Mouse (Mus musculus) E14TG2a.4 (cell line): ENCODE results near the gene Etnk1.

Experiments
- H3K27me3 ChIP-seq: 2 replicates; pipeline ENCODE4 v1.6.1; 2014; ENCODE audit warnings: low read length, control low read depth; ENCODE audit not compliant: insufficient read depth
- H3K36me3 ChIP-seq: 2 replicates; pipeline ENCODE4 v1.6.1; 2014; ENCODE audit warnings: low read length, control low read depth; ENCODE audit not compliant: insufficient read depth
- H3K4me1 ChIP-seq: replicated peaks from 2 replicates; pipeline ENCODE4 v1.6.1; 2014; ENCODE audit warnings: low read depth, low read length, control low read depth
- H3K4me3 ChIP-seq: replicated peaks from 2 replicates; pipeline ENCODE4 v1.5.1; 2014; ENCODE audit warnings: mild to moderate bottlenecking, low read length
- H3K9me3 ChIP-seq: 2 replicates; pipeline ENCODE4 v1.6.1; 2014; ENCODE audit warnings: low read length, control low read depth
- CTCF ChIP-seq: conservative IDR thresholded peaks from 2 replicates; pipeline ENCODE4 v1.5.1; 2014; ENCODE audit warnings: low read length
- NANOG ChIP-seq: IDR thresholded peaks from 2 replicates; pipeline ENCODE4 v1.6.1; 2014; ENCODE audit warnings: borderline replicate concordance, low read length, mixed read lengths
- POU5F1 ChIP-seq: IDR thresholded peaks from 2 replicates; pipeline ENCODE4 v1.6.1; 2014; ENCODE audit warnings: low read length, borderline replicate concordance

Gene Etnk1

DNA sequence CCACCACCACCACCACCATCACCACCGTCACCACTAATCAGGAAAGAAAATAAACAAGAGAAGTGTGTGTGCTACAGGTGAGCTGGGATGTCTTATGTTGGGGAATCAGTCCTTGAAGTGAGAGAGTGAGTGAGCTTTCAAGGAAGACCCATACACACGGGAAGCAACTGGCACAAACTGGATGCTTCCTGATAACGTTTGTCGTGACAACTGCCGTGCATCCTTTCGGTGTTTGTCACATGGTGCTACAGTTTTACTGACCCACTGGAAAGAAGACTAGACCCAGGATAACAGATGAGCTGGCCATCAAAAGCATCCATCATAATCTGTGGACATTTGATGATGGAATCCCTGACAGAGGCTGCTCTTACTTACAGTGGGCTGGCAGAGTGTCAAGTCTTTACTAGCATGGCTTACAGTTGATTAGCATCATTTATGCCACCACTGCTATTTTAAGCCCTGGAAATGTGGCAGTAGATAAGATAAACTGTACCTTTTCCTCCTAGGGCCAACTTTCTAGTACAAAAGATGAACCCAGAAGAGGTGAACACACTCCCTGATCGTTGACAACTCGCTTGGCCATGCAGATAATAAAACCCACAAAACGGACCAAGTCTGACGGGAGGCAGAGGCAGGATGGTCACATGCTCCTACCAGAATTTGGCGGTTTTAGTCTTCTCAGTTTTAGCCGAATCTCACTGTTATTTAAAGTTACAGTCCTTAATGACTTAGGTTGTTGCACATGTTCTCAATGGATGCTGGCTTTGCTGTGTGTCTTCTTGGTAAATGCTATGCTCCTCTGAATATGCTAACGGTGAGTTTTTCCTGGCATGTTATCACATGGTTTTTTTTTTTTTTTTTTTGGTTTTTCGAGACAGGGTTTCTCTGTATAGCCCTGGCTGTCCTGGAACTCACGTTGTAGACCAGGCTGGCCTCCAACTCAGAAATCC, 2.8 kb upstream of the Etnk1 start:
- Histone ChIP-seq H3K27me3 (no peaks in the 10 kb centered on the region), H3K4me1 (peaks cover 77% of the 10 kb centered on the region), H3K36me3 (peaks cover 9% of the 10 kb centered on the region), H3K4me3 (no peak overlapping the region), H3K9me3 (no peaks in the 10 kb centered on the region)
- TF ChIP-seq CTCF (no peak), POU5F1 (no peak), NANOG (no peak)

DNA sequence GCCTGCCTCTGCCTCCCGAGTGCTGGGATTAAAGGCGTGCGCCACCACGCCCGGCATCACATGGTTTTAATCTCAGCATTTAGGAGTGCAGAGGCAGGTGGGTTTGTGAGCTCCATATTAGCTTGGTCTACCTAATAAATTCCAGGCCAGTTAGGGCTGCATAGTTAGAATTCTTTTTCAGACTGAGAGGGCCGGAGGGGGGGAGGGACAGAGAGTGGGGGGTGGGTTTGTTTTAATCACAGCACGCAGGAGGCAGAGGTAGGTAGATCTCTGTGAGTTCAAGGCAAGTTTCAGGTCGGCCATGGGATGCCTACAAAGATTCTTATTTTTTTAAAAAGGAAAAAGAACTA, 2.1 kb upstream of the Etnk1 start:
- no peak for TF ChIP-seq CTCF
- TF ChIP-seq NANOG, result no peak
- TF ChIP-seq POU5F1, result no peak
- H3K36me3 ChIP-seq, result peaks cover 16% of the 10 kb centered on the region
- no peak overlapping the region for H3K4me3 ChIP-seq
- peaks cover 77% of the 10 kb centered on the region for H3K4me1 ChIP-seq
- H3K9me3 ChIP-seq, result no peaks in the 10 kb centered on the region
- H3K27me3 ChIP-seq, result no peaks in the 10 kb centered on the region

DNA sequence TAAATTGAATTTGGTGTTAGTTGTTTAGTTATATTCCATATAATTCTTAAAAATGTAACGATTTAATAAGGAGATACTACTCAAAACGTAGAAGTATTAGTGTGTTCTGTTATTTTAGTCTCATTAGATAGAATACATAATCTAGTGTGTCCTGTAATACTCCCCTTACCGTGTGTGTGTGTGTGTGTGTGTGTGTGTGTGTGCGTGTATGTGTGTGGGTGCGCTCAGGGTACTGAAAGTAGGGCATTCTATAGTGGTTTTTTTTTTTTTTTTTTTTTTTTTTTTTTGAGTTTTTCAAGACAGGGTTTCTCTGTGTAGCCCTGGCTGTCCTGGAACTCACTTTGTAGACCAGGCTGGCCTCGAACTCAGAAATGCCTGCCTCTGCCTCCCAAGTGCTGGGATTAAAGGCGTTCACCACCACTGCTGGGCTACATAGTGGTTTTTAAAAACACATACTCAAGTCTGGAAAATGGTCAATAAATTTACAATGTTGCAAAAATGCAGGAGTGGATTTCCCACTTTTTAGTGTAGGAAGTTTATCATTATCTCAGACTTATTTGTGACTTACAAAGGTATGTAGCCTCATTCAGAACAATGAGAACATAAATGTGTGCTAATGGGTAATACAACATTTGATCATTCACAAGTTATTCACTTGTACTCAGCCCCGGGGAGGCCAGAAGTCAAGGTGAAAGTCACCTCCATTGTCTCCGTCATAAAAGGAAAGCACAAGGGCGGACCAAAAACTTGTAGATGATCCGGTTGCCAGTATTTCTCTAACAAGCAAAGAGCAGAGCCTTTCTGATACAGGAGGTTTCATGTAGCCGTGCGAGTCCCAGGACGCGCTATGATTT, 1.4 kb upstream of the Etnk1 start:
- Histone ChIP-seq H3K9me3 (no peaks in the 10 kb centered on the region), H3K4me1 (peaks cover 78% of the 10 kb centered on the region), H3K27me3 (no peaks in the 10 kb centered on the region), H3K4me3 (peak overlapping the region; percentile 95), H3K36me3 (peaks cover 22% of the 10 kb centered on the region)
- peak; percentile 84 for TF ChIP-seq NANOG
- no peak for TF ChIP-seq CTCF

DNA sequence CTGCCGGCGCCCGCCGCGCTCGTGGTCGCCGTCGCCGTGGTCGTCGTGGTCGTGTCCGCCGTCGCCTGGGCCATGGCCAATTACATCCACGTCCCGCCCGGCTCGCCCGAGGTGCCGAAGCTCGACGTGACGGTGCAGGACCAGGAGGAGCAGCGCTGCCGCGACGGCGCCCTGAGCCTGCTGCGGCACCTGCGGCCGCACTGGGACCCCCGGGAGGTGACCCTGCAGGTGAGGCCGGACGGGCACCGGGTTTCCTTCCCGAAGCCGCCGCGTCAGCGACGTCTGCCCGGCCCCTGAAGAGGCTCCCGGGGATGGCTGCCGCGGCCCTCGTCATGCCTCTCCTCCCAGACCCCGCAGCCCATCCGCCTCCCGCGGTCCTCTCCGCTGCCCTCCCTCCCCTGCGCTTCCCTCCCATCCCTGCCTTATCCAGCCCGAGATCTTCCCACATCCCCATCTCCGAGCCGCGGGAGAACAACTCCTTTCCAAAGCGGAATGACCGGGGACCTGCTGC, 443 bp downstream of the Etnk1 start:
- peaks cover 41% of the 10 kb centered on the region for H3K36me3 ChIP-seq
- H3K9me3 ChIP-seq, result no peaks in the 10 kb centered on the region
- H3K27me3 ChIP-seq, result no peaks in the 10 kb centered on the region
- peak overlapping the region; percentile 95 for H3K4me3 ChIP-seq
- H3K4me1 ChIP-seq, result peaks cover 81% of the 10 kb centered on the region
- TF ChIP-seq POU5F1, result no peak
- no peak for TF ChIP-seq NANOG
- TF ChIP-seq CTCF, result no peak

DNA sequence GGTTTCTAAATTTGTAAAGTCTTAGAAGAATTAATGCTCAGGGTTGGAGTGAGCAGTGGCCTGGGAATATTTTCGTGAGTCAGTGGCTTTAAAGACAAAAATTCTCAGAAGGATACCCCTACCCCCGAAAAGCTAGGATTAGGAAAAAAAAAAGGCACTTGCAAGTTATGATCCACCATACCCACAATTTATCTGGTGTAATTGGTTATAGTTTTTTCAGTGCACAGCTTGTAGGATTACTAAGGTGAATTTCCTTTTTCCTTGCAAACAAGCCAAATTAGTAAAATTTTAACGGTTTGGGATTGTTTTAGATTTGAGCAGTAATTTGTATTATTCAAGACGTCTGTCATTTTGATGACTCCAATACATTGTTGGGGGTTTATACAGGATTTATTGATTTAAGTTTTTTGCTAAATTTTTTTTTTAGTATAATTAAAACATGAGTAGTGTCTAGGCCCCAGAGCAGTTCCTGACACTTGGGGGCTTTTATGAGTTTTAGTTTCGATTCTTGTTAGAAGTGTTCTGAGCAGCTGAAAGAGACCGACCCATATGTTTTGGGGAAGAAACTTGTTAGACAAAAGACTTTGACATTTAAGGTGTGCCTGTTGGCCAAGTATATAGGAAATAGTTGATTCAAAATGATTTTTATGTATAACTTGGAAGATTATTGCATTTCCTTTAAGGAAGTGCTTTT, 1.1 kb downstream of the Etnk1 start:
- H3K36me3 ChIP-seq, result peaks cover 47% of the 10 kb centered on the region
- H3K27me3 ChIP-seq, result no peaks in the 10 kb centered on the region
- TF ChIP-seq CTCF, result no peak
- TF ChIP-seq POU5F1, result no peak
- no peak for TF ChIP-seq NANOG
- peak overlapping the region; percentile 95 for H3K4me3 ChIP-seq
- peaks cover 79% of the 10 kb centered on the region for H3K4me1 ChIP-seq
- H3K9me3 ChIP-seq, result no peaks in the 10 kb centered on the region

DNA sequence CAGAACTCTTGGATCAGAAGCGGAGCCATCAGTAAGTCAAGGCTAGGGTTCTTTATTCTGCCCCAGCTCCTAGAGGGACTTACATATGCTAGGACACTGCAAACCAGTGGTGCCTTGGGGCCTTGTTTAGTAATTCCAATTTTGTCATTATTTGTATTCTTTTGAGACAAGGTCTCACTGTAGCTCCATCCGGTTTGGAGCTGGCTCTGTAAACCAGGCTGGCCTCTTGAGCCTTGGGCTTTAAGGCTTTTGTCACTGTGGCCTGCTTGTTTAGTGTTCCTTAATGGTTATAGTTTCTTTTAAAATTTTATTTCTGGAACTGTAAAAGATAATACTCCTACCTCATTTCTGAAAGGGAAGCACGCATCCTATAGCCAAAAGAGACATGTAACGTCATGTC, 2.4 kb downstream of the Etnk1 start:
- no peaks in the 10 kb centered on the region for H3K27me3 ChIP-seq
- H3K9me3 ChIP-seq, result no peaks in the 10 kb centered on the region
- H3K4me3 ChIP-seq, result peak overlapping the region; percentile 95
- no peak for TF ChIP-seq CTCF
- no peak for TF ChIP-seq POU5F1
- no peak for TF ChIP-seq NANOG
- H3K36me3 ChIP-seq, result peaks cover 60% of the 10 kb centered on the region
- H3K4me1 ChIP-seq, result peaks cover 80% of the 10 kb centered on the region

DNA sequence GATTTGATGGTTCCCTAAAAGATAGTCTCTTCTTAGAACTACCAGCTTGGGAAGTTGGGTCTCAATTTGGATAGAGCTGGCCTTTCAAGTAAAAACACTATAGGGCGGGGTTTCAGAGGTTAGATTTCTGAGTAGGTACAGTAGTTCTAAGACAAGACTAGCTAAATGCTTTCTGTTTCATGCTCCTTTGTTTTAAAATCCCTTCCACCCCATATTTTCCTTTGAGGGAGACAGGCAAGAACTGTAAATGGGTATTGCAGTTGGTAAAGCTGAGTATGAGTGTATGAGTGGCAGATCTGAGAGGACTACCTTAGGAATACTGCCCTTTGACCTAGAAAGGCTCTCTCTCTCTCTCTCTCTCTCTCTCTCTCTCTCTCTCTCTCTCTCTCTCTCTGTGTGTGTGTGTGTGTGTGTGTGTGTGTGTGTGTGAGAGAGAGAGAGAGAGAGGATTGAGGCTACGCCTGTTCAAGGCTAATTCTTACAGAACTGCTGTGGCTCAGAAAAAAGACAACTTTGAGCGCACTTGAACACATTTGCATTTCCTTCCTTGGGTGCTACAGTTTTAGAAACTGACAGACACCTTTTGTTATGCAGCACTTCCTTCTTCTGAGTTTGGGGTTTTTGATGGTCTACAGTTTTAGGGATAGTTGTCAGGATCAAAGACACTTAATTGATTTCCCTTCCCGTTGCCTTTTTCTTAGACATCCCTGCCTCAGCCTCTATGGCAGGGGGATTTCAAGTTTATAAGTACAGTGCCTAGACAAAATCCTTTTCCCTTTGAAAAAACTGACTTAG, 3.3 kb downstream of the Etnk1 start:
- TF ChIP-seq POU5F1 (peak; percentile 95), NANOG (peak; percentile 61; the same call in 1 of the 2 replicates), CTCF (no peak)
- H3K27me3 ChIP-seq, result no peaks in the 10 kb centered on the region
- peaks cover 70% of the 10 kb centered on the region for H3K36me3 ChIP-seq
- peaks cover 83% of the 10 kb centered on the region for H3K4me1 ChIP-seq
- no peaks in the 10 kb centered on the region for H3K9me3 ChIP-seq
- peak overlapping the region; percentile 95 for H3K4me3 ChIP-seq

DNA sequence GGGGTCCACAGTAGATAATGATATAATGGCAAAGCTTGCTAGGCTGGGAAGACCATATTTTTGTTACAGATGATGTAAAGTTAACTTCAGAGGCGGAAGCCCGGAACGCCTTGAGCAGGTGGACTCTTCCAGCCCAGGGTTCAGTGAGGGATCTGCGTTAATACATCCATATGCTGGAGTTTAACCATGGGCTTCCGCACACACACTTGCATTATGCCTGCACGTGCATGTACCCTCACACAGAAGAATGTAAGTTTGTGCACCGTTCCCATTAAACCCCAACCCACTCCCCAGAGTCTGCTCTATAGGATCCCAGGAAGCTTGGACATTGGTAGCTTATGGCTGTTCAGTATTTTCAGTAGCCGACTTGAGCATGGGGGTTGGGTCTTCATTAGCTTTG, 4.0 kb downstream of the Etnk1 start:
- peaks cover 85% of the 10 kb centered on the region for H3K4me1 ChIP-seq
- H3K36me3 ChIP-seq, result peaks cover 77% of the 10 kb centered on the region
- H3K9me3 ChIP-seq, result no peaks in the 10 kb centered on the region
- H3K27me3 ChIP-seq, result no peaks in the 10 kb centered on the region
- TF ChIP-seq POU5F1, result no peak
- no peak for TF ChIP-seq CTCF
- TF ChIP-seq NANOG, result no peak
- peak overlapping the region; percentile 95 for H3K4me3 ChIP-seq
